Mouse (Mus musculus): Measurements from ENCODE around the gene Sfpq. TPM values are rescaled to one million over a fixed set of nuclear protein-coding genes. Genes with fewer than 3 reads are reported as not detected.
"Not testable (repeated sequence)": the region's sequence is repeated elsewhere in the genome, so short reads cannot be mapped to it uniquely, and the experiment has no call there.

The Sfpq gene
- 82.5 and 91.4 TPM in 2 replicates for polyA plus RNA-seq (2016; fragmentation: Nextera tagmentation; extraction: Ambion mirVana)

DNA sequence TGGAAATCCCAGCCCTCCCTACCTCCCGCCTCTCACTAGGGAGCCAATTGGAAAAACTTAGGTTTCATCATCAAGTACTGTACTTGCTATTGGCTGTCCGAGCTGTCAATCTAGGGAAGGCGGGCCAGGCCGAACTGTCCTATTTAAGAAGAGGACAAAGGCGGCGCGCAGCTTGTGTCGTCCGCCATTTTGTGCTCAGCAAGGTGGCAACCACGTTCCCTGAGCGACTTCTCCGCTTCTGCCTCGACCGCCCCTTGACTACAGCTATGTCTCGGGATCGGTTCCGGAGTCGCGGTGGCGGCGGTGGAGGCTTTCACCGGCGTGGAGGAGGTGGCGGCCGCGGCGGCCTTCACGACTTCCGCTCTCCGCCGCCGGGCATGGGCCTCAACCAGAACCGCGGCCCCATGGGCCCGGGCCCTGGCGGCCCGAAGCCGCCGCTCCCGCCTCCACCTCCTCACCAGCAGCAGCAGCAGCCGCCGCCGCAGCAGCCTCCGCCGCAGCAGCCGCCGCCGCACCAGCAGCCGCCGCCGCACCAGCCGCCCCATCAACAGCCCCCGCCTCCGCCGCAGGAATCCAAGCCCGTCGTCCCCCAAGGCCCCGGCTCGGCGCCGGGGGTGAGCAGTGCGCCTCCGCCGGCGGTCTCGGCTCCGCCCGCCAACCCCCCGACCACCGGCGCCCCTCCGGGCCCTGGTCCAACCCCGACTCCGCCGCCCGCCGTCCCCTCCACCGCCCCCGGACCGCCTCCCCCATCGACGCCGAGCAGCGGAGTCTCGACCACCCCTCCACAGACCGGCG, at the start of gene Sfpq:
Sfpq (plus strand) TSS at position 174 of the 795 bp plus-strand sequence.
- peak within 1 kb of the TSS; percentile 100 for H3K9ac ChIP-seq
- peaks cover 21% of the 10 kb centered on the region for H3K4me1 ChIP-seq (replicated peaks)
- peak within 1 kb of the TSS; percentile 90 for H3K4me3 ChIP-seq
- ATAC-seq (ENCODE audit: insufficient number of reproducible peaks, low FRiP score), result peak; percentile 97
- peak within 1 kb of the TSS; percentile 98 for H3K27ac ChIP-seq (ENCODE audit: poor library complexity, severe bottlenecking)
- WGBS, result under 1% methylated on average over 74 of the region's 87 CpGs
- H3K36me3 ChIP-seq, result peaks cover 31% of the 10 kb centered on the region
- H3K4me2 ChIP-seq, result peak within 1 kb of the TSS; percentile 62
- H3K9me3 ChIP-seq (replicated peaks), result no peaks in the 10 kb centered on the region
- H3K27me3 ChIP-seq (replicated peaks), result no peaks in the 10 kb centered on the region

- Histone ChIP-seq H3K27me3 (replicated peaks) (no peaks in the 10 kb centered on the region), H3K9ac (no peak overlapping the region), H3K4me1 (replicated peaks) (no peaks in the 10 kb centered on the region), H3K27ac (ENCODE audit: poor library complexity, severe bottlenecking) (no peak overlapping the region), H3K4me3 (no peak overlapping the region), H3K4me2 (no peak overlapping the region), H3K36me3 (no peaks in the 10 kb centered on the region), H3K9me3 (replicated peaks) (no peaks in the 10 kb centered on the region)
- ATAC-seq (ENCODE audit: insufficient number of reproducible peaks, low FRiP score), result no peak
Measured at GRCm38 (mm10) chr4:126977467-126977866, 43.7 kb upstream of the Sfpq start.

DNA sequence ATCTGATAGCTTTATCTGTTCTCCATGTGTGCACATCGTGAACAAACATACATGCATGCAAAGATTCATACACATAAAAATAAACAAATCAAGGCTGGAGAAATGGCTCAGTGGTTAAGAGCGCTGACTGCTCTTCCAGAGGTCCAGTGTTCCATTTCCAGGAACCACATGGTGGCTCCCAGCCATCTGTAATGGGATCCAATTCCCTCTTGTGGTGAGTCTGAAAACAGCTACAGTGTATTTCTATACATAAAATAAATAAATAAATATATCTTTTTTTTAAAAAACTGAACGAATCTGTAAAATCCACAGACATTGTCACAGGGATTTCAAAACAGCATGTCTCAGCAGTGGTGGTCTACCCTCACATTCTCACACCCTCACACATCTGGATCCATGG, 42.4 kb upstream of the Sfpq start:
- Histone ChIP-seq H3K9me3 (replicated peaks) (no peaks in the 10 kb centered on the region), H3K36me3 (no peaks in the 10 kb centered on the region), H3K4me3 (no peak overlapping the region), H3K27me3 (replicated peaks) (no peaks in the 10 kb centered on the region), H3K4me2 (no peak overlapping the region), H3K9ac (no peak overlapping the region), H3K4me1 (replicated peaks) (no peaks in the 10 kb centered on the region), H3K27ac (ENCODE audit: poor library complexity, severe bottlenecking) (no peak overlapping the region)
- WGBS, result 82% methylated on average over 3 of the region's 3 CpGs
- ATAC-seq (ENCODE audit: insufficient number of reproducible peaks, low FRiP score), result no peak

GRCm38 (mm10) chr4:126983321-126983720, 37.8 kb upstream of the Sfpq start:
- Histone ChIP-seq H3K27ac (ENCODE audit: poor library complexity, severe bottlenecking) (no peak overlapping the region), H3K27me3 (replicated peaks) (no peaks in the 10 kb centered on the region), H3K4me3 (no peak overlapping the region), H3K4me1 (replicated peaks) (no peaks in the 10 kb centered on the region), H3K36me3 (no peaks in the 10 kb centered on the region), H3K9me3 (replicated peaks) (no peaks in the 10 kb centered on the region), H3K9ac (no peak overlapping the region), H3K4me2 (no peak overlapping the region)
- WGBS, result 44% methylated on average over 3 of the region's 3 CpGs
- ATAC-seq (ENCODE audit: insufficient number of reproducible peaks, low FRiP score), result no peak

DNA sequence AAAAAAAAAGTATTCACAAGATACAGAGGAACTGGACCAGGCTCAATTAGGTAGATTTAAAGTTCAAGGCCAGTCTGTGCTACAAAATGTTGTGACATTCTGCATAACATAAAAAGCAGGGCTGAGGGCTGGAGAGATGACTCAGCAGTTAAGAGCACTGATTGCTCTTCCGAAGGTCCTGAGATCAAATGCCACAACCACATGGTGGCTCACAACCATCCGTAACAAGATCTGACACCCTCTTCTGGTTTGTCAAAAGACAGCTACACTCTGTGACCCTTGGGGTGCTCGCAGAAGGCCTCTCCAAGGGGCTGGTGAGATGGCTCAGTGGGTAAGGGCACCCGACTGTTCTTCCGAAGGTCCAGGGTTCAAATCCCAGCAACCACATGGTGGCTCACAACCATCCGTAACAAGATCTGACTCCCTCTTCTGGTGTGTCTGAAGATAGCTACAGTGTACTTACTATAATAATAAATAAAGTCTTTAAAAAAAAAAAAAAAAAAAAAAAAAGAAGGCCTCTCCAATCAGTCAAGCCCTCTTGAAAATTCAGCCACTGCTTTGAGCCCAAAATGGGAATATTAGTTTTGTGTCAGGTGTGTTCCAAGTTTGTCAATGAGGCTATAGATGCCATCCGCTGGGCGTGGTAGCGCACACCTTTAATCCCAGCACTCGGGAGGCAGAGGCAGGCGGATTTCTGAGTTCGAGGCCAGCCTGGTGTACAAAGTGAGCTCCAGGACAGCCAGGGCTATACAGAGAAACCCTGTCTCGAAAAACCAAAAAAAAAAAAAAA, 37.2 kb upstream of the Sfpq start:
- ATAC-seq (ENCODE audit: insufficient number of reproducible peaks, low FRiP score), result not testable (repeated sequence)

GRCm38 (mm10) chr4:126986768-126987167, 34.4 kb upstream of the Sfpq start:
- H3K27me3 ChIP-seq (replicated peaks), result no peaks in the 10 kb centered on the region
- no peaks in the 10 kb centered on the region for H3K4me1 ChIP-seq (replicated peaks)
- no peaks in the 10 kb centered on the region for H3K36me3 ChIP-seq
- WGBS, result 74% methylated on average over 5 of the region's 5 CpGs
- H3K4me2 ChIP-seq, result no peak overlapping the region
- ATAC-seq (ENCODE audit: insufficient number of reproducible peaks, low FRiP score), result no peak
- H3K9ac ChIP-seq, result no peak overlapping the region
- H3K27ac ChIP-seq (ENCODE audit: poor library complexity, severe bottlenecking), result no peak overlapping the region
- no peak overlapping the region for H3K4me3 ChIP-seq
- no peaks in the 10 kb centered on the region for H3K9me3 ChIP-seq (replicated peaks)

More for the DNA sequence above, 37.2 kb upstream of the Sfpq start:
- not testable (repeated sequence) for H3K9me3 ChIP-seq (replicated peaks); H3K9ac ChIP-seq; H3K36me3 ChIP-seq; H3K4me3 ChIP-seq; H3K27ac ChIP-seq (ENCODE audit: poor library complexity, severe bottlenecking); H3K4me2 ChIP-seq; H3K4me1 ChIP-seq (replicated peaks); H3K27me3 ChIP-seq (replicated peaks)
- WGBS, result 70% methylated on average over 13 of the region's 13 CpGs

DNA sequence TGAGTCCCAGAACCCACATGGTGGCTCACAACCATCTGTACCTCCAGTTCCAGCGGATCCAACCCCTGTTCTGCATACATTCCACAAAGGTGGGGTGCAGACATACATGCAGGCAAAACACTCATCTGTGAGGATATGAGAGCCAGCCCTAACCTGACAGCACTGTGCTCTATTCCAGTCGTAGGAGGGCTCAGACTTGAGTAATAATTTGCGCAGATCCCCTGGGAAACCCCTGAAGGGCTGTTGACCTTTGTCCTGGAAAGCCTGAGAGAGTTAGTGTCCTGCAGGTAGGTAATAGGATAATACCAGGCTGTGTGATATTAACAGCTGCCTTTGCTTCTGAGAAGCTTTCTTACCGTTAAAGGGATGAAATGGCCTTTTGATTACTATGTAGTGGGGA, 32.6 kb upstream of the Sfpq start:
- WGBS, result 70% methylated on average over 4 of the region's 4 CpGs
- H3K4me3 ChIP-seq, result no peak overlapping the region
- H3K9ac ChIP-seq, result no peak overlapping the region
- H3K9me3 ChIP-seq (replicated peaks), result 0 out of 2 replicates have a peak, but pooled peaks cover 4% of the 10 kb centered on the region
- no peak overlapping the region for H3K4me2 ChIP-seq
- no peak overlapping the region for H3K27ac ChIP-seq (ENCODE audit: poor library complexity, severe bottlenecking)
- no peaks in the 10 kb centered on the region for H3K4me1 ChIP-seq (replicated peaks)
- H3K27me3 ChIP-seq (replicated peaks), result no peaks in the 10 kb centered on the region
- ATAC-seq (ENCODE audit: insufficient number of reproducible peaks, low FRiP score), result no peak
- no peaks in the 10 kb centered on the region for H3K36me3 ChIP-seq

GRCm38 (mm10) chr4:126990553-126990952, 30.6 kb upstream of the Sfpq start:
- Histone ChIP-seq H3K9me3 (replicated peaks) (0 out of 2 replicates have a peak, but pooled peaks cover 4% of the 10 kb centered on the region), H3K9ac (no peak overlapping the region), H3K4me3 (no peak overlapping the region), H3K27ac (ENCODE audit: poor library complexity, severe bottlenecking) (no peak overlapping the region), H3K4me2 (no peak overlapping the region), H3K4me1 (replicated peaks) (no peaks in the 10 kb centered on the region), H3K27me3 (replicated peaks) (no peaks in the 10 kb centered on the region), H3K36me3 (no peaks in the 10 kb centered on the region)
- no peak for ATAC-seq (ENCODE audit: insufficient number of reproducible peaks, low FRiP score)

DNA sequence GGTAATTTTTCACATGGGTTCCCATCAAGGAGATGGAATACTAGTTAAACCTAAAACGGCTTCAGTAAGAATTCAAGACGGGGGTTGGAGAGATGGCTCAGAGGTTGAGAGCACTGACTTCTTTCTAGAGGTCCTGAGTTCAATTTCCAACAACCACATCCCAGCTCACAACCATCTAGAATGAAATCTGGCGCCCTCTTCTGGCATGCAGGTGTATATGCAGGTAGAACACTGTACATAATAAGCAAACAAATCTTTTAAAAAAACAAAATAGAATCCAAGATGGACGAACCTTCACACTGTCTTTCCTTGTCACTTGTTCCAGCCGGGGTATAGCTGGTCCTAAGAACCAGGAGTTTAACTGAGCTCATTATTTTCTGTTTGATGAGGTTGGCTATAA, 28.8 kb upstream of the Sfpq start:
- Histone ChIP-seq H3K36me3 (no peaks in the 10 kb centered on the region), H3K4me3 (no peak overlapping the region), H3K9ac (no peak overlapping the region), H3K4me2 (no peak overlapping the region), H3K27ac (ENCODE audit: poor library complexity, severe bottlenecking) (no peak overlapping the region), H3K9me3 (replicated peaks) (0 out of 2 replicates have a peak, but pooled peaks cover 4% of the 10 kb centered on the region), H3K4me1 (replicated peaks) (no peaks in the 10 kb centered on the region), H3K27me3 (replicated peaks) (no peaks in the 10 kb centered on the region)
- ATAC-seq (ENCODE audit: insufficient number of reproducible peaks, low FRiP score), result no peak
- WGBS, result 54% methylated on average over 5 of the region's 5 CpGs

DNA sequence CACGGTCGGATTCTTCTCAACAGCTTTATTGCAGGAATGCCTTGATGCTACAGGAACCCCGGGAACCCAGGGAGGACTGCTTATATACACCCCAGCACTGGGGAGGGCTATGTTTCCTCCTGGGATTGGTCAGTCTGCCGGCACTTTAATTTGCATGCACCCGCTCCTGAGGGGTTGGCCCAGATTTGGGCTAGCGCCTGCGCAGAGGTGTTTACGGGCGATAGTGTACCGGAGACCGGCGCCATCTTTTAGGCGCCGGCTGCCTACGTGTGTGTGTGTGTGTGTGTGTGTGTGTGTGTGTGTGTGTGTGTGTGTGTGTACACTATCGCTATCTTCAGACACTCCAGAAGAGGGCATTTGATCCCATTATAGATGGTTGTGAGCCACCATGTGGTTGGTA, 21.8 kb upstream of the Sfpq start:
- not testable (repeated sequence) for ATAC-seq (ENCODE audit: insufficient number of reproducible peaks, low FRiP score); H3K36me3 ChIP-seq; H3K9ac ChIP-seq; H3K27me3 ChIP-seq (replicated peaks); H3K9me3 ChIP-seq (replicated peaks); H3K4me1 ChIP-seq (replicated peaks); H3K4me3 ChIP-seq; H3K27ac ChIP-seq (ENCODE audit: poor library complexity, severe bottlenecking); H3K4me2 ChIP-seq
- 90% methylated on average over 16 of the region's 16 CpGs for WGBS

DNA sequence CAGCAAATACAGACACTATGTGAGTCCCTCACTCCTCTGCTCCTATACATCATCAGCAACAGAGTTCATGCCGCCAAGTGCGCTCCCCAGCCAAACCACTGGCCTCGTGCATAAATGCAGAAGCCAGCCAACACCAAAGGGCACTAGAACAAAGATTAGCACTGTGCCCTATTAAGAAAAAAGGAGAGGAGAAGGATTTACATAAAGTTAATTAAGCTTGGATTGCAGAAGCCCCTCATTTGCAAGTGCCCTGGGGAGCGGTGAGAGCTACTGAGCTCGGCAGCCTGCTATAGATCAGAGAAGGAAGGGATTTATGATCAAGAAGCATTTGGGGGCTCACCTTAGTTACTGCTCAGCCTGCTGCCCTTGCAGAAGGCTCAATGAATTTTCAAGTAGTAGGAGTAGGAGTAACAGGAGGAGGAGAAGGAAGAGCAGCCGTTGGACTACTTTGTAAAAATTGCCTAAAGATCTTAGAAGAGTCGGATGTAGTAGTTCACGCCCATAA, 20.5 kb upstream of the Sfpq start:
- Histone ChIP-seq H3K27ac (ENCODE audit: poor library complexity, severe bottlenecking) (no peak overlapping the region), H3K4me1 (replicated peaks) (no peaks in the 10 kb centered on the region; the same call in 1 of the 2 replicates), H3K36me3 (no peaks in the 10 kb centered on the region), H3K27me3 (replicated peaks) (no peaks in the 10 kb centered on the region; the same call in 1 of the 2 replicates), H3K9me3 (replicated peaks) (no peaks in the 10 kb centered on the region), H3K4me2 (no peak overlapping the region), H3K4me3 (no peak overlapping the region), H3K9ac (no peak overlapping the region)
- 39% methylated on average over 8 of the region's 8 CpGs for WGBS
- ATAC-seq (ENCODE audit: insufficient number of reproducible peaks, low FRiP score), result no peak
